Mouse (Mus musculus) spleen, adult 2 months (tissue): ENCODE results near the gene Mtln.

Source experiments
- CTCF ChIP-seq: fragments of 200-500 bp; IDR thresholded peaks from 2 replicates; pipeline ENCODE4 v1.5.1; 2011; ENCODE audit warnings: mild to moderate bottlenecking, inconsistent platforms; ENCODE audit not compliant: insufficient read depth, insufficient read length, insufficient replicate concordance; ENCODE audit errors: extremely low read depth
- POLR2A ChIP-seq: fragments of 200-500 bp; IDR thresholded peaks from 2 replicates; pipeline ENCODE4 v1.6.1; 2011; ENCODE audit warnings: low read depth, low read length, inconsistent platforms

DNA sequence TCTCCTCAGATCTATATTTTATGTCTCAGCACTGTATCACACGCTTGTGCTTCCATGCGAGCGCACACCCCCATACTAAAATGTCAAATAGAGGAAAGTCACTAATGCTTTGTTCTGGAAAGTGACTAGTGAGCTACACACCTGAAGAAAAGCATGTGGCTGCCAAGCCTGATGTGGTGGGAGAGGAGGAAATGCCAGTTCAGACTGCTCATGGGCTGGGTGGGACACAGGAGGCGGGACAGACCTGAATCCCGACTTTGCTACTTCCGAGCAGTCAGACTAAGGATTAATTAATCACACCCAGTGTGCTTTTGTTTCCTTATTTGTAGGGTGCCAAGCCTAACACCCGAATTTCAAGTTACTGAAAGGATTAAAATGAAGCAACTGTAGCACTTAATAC, 44.0 kb downstream of the Mtln start:
- TF ChIP-seq CTCF (no peak), POLR2A (no peak)
